Mouse (Mus musculus) intestine, postnatal 0 days (tissue): Measurements from ENCODE around the gene Zbtb20. TPM values are rescaled to one million over a fixed set of nuclear protein-coding genes. Genes with fewer than 3 reads are reported as not detected.

Experiments used
- ATAC-seq: fragments of 200-750 bp; cut with Nextera tagmentation; 2 replicates; pipeline ENCODE4 v1.8.0; 2017; ENCODE audit warnings: mild to moderate bottlenecking, moderate TSS enrichment, moderate library complexity
- H3K27ac ChIP-seq: fragments of 300-500 bp; sonication (generic); 2 replicates; pipeline ENCODE4 v1.5.1; 2014; ENCODE audit warnings: mild to moderate bottlenecking, low read depth, low read length, moderate library complexity
- H3K27me3 ChIP-seq: fragments of 300-500 bp; sonication (generic); replicated peaks from 2 replicates; pipeline ENCODE4 v1.6.1; 2014; ENCODE audit warnings: low read length, mixed read lengths; ENCODE audit not compliant: control insufficient read depth, insufficient read depth
- H3K36me3 ChIP-seq: fragments of 300-500 bp; sonication (generic); 2 replicates; pipeline ENCODE4 v1.6.1; 2014; ENCODE audit warnings: mild to moderate bottlenecking, moderate library complexity; ENCODE audit not compliant: control insufficient read depth, insufficient read depth
- H3K4me1 ChIP-seq: fragments of 300-500 bp; sonication (generic); replicated peaks from 2 replicates; pipeline ENCODE4 v1.6.1; 2014; ENCODE audit warnings: antibody characterized with exemption, low read length, mixed read lengths; ENCODE audit not compliant: control insufficient read depth, insufficient read depth
- H3K4me2 ChIP-seq: fragments of 300-500 bp; sonication (generic); replicated peaks from 2 replicates; pipeline ENCODE4 v1.6.1; 2014; ENCODE audit warnings: low read depth, mild to moderate bottlenecking, moderate library complexity
- H3K4me3 ChIP-seq: fragments of 300-500 bp; sonication (generic); 2 replicates; pipeline ENCODE4 v1.5.1; 2014; ENCODE audit warnings: low read depth, low read length
- H3K9ac ChIP-seq: fragments of 300-500 bp; sonication (generic); 2 replicates; pipeline ENCODE4 v1.6.1; 2014; ENCODE audit warnings: mild to moderate bottlenecking, low read depth, low read length
- H3K9me3 ChIP-seq: fragments of 300-500 bp; sonication (generic); 2 replicates; pipeline ENCODE4 v1.6.1; 2016; ENCODE audit warnings: mixed run types; ENCODE audit not compliant: control insufficient read depth
- CTCF ChIP-seq: sonication (generic); IDR thresholded peaks from 2 replicates; pipeline ENCODE4 v1.5.1; 2016; ENCODE audit warnings: low read depth, mild to moderate bottlenecking, control low read depth, antibody characterized with exemption, moderate library complexity
- WGBS: fragments of 180-500 bp; shearing (Covaris S2); extraction: QIAGEN DNeasy Blood & Tissue Kit; methylation state at CpG from one replicate; pipeline ENCODE4 v1.1.7; 2014; 5-methylcytosine and 5-hydroxymethylcytosine counted together
- polyA plus RNA-seq: library from polyadenylated mRNA; unstranded; fragments of >200 nt; fragmentation: Nextera tagmentation; extraction: Ambion mirVana; gene quantifications from 2 replicates; pipeline ENCODE4 v1.2.1, GENCODE M21; 2015

Gene Zbtb20
- polyA plus RNA-seq, 1 experiment from 2014 or later = 10.6 TPM

DNA sequence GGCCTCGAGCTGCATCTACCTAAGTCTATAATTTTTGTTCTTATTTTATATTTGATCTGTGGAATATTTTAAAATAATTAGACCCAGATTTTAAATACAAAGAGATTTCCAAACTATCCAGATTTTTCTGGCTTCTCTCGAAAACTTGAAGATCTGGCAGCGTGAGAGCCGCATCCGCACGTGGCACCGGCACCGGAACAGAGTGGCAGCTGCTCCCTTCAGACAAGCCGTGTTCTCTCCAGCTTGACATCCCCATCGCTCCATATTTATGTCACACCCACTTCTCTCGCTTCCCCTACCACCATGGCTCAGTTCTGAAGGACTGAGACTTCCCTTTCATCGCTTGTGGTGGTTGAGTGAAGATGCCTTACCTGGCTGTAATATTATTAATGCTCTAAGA, 614.3 kb downstream of the Zbtb20 start:
- Histone ChIP-seq H3K4me2 (no peak overlapping the region), H3K27ac (no peak overlapping the region), H3K4me1 (no peaks in the 10 kb centered on the region), H3K9me3 (no peaks in the 10 kb centered on the region), H3K36me3 (no peaks in the 10 kb centered on the region), H3K4me3 (no peak overlapping the region), H3K9ac (no peak overlapping the region), H3K27me3 (no peaks in the 10 kb centered on the region)
- WGBS = 93% methylated on average over 12 of the region's 12 CpGs
- ATAC-seq = no peak
- no peak for TF ChIP-seq CTCF

DNA sequence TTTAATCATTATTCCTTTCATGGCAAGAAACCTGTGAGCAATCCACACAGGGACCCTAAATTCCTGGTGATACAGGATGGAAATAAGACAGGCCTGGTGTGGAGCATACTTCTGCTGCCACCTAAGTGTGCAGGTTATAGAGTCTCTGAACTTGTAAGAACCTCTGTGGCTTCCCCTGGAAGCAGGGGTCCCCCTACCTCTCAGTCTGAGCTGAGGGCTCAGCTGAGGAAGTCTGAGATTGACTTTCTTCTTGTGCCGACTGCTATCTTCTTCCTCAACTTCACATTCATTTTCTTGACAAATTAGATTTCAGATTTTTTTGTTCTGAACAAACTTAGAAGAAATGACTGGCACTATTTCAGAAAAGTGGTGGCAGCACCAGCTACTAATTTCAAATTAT, 617.2 kb downstream of the Zbtb20 start:
- Histone ChIP-seq H3K36me3 (no peaks in the 10 kb centered on the region), H3K4me3 (no peak overlapping the region), H3K9me3 (no peaks in the 10 kb centered on the region), H3K4me2 (no peak overlapping the region), H3K27ac (no peak overlapping the region), H3K27me3 (no peaks in the 10 kb centered on the region), H3K4me1 (no peaks in the 10 kb centered on the region), H3K9ac (no peak overlapping the region)
- no peak for ATAC-seq
- TF ChIP-seq CTCF = no peak
- WGBS = 79% methylated on average over 1 of the region's 1 CpGs

DNA sequence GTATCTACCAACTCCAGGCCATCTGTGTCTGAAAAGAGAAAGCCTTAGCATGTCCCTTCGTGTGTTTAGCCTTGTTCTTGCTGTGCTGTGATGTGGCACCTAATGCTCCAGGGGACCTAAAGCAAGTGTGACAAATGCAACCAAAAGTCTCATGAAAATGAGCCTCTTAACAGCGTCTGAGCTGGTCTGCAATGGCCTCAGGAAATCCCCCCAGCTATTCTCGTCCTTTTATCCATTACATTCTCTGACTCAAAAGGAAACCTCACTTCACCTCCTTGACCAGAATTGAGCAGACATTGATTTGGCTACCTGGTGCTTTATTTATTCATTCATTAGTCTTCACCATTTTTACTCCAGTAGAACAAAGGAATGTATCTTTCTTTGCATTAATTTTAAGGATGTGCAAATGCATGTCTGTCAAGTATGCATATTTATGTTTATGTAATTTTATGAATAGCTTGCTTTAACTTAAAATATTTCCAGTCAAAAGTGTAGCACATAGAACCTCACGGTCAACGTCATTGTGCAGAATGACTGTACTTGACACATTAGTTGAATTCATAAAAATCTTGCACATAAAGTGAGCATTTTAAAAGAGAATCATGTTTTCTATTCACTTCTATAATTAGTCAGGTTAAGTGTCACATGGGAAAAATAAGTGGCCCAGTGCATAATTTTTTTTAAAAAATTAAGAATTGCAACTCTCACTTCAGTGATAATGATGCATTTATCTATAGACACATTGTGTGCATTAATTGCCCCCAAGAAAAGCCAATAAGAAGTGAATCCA, 618.1 kb downstream of the Zbtb20 start:
- 74% methylated on average over 5 of the region's 5 CpGs for WGBS
- Histone ChIP-seq H3K36me3 (no peaks in the 10 kb centered on the region), H3K9ac (no peak overlapping the region), H3K4me2 (no peak overlapping the region), H3K27ac (no peak overlapping the region), H3K4me3 (no peak overlapping the region), H3K27me3 (no peaks in the 10 kb centered on the region), H3K4me1 (no peaks in the 10 kb centered on the region), H3K9me3 (no peaks in the 10 kb centered on the region)
- TF ChIP-seq CTCF = no peak
- ATAC-seq = no peak

DNA sequence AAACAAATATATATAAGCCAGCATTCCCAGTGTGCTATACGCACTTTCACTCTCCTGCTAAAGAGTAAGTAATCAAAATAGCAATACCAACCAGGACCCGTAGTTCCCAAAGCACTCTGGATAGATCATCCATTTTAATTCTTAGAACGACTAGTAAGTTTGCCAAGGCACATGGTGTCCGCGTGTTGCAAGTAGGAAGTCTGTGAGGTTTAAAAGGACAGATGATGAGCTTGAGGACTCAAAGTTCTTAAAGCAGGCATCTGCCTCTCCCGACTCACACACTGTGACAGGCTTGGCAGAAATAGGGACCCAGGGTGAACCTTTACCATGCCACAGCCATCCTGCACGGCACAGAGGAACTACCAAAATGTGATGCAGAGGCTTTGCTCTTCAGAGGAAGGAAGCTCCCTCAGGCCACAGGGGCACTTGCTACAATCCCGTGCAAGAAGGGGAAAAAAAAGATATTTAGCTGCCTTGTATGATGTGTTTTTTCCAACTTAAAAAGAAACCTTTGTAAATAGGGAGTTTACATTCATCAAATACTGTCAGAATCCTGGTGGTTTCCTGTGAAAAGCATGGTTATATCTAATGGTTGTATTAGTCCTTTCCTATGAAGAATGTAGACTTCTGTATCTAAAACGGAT, 619.6 kb downstream of the Zbtb20 start:
- Histone ChIP-seq H3K27me3 (no peaks in the 10 kb centered on the region), H3K9ac (no peak overlapping the region), H3K9me3 (no peaks in the 10 kb centered on the region), H3K4me1 (no peaks in the 10 kb centered on the region), H3K27ac (no peak overlapping the region), H3K4me2 (no peak overlapping the region), H3K36me3 (no peaks in the 10 kb centered on the region), H3K4me3 (no peak overlapping the region)
- no peak for TF ChIP-seq CTCF
- 83% methylated on average over 9 of the region's 9 CpGs for WGBS
- no peak for ATAC-seq

DNA sequence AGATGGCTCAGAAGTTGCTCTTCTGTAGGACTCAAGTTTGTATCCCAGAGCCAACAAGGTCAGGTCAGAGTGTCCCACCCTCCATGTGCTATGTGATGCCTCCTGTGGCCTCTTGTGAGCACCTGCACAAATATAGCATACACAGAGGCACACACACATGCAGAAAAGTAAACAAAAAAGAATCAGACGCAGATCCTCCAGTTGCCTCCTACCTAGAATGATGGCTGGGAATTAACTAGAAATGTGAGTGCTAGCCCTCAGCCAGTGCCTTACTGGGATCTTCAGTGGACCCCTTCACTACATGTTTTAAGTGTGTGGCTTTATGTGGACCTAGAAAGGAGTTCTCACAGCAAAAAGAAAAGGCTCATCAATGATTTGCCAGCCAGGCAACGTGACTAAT, 621.4 kb downstream of the Zbtb20 start:
- WGBS = 47% methylated on average over 2 of the region's 2 CpGs
- no peak overlapping the region for H3K9ac ChIP-seq
- no peaks in the 10 kb centered on the region for H3K9me3 ChIP-seq

DNA sequence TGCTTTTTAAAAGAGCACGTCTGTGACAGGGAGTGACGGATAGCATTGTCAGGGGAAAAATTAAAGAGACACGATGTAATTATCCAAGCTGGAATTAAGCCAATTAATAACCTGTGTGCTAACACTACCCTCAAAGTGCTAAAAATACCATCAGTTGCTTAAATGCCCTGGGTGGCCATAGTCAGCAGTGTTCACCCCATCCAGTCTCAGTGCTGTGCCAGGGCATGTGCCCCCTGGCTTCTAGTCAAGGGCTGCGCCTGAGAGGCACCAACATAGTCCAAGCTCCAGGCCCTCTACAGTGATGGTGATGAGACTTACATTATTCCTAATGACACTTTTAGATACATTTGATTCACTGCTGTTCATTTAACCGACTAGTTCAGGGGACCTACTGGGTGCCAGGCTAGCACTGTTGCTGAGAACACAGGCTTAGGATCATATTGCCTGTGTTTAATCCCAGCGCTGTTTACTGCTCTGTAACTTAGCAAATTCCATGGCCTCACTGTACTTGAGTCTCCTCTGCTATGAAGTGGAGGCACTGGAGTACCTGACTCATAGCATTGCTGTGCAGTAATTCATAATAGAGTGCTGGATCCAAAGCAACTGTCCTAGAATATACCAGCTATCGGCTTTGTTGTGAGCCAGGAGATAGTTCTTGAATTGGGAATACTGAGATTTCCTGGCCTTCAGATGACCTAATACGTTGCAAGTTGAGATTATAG, 624.6 kb downstream of the Zbtb20 start:
- no peaks in the 10 kb centered on the region for H3K4me1 ChIP-seq
- TF ChIP-seq CTCF = 0 out of 2 replicates have a peak, but pooled peaks have one; percentile 12
- H3K27me3 ChIP-seq = no peaks in the 10 kb centered on the region
- no peak overlapping the region for H3K4me2 ChIP-seq
- no peaks in the 10 kb centered on the region for H3K9me3 ChIP-seq
- H3K27ac ChIP-seq = no peak overlapping the region
- no peak for ATAC-seq
- no peaks in the 10 kb centered on the region for H3K36me3 ChIP-seq
- WGBS = 79% methylated on average over 8 of the region's 8 CpGs
- no peak overlapping the region for H3K9ac ChIP-seq
- no peak overlapping the region for H3K4me3 ChIP-seq

More for the DNA sequence above, 621.4 kb downstream of the Zbtb20 start:
- no peak for TF ChIP-seq CTCF
- H3K4me3 ChIP-seq = no peak overlapping the region
- ATAC-seq = no peak
- H3K4me1 ChIP-seq = no peaks in the 10 kb centered on the region
- no peak overlapping the region for H3K4me2 ChIP-seq
- H3K27ac ChIP-seq = no peak overlapping the region
- H3K27me3 ChIP-seq = no peaks in the 10 kb centered on the region
- H3K36me3 ChIP-seq = no peaks in the 10 kb centered on the region
